Mouse (Mus musculus) forelimb bud, embryonic 11.5 days (tissue): Measurements from ENCODE around the gene Nek7.

Experiments
- DNase-seq: peaks from one replicate; pipeline ENCODE4 v3.0.0-alpha.2; 2012; ENCODE audit warnings: low read depth, low spot score

Nek7 gene

DNA sequence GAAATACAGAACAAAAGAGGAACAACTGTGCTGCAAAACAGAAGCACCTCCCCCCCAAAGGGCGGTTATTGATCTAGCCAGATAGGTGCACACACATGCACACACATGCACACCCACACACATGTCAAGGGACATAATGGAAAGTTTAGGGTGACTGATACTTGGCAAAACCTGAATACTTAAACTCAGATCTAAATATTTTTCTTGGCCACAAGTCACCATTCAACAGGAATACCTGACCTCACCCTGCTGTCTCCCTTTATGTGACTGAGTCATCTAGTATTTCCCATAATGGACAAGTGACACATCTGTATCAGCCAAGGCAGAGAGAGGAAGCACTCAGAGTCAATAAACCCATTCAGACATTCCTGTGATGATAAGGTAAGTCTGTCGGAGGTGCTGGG lies 48.9 kb downstream of the Nek7 start:
- DNase-seq: no peak

DNA sequence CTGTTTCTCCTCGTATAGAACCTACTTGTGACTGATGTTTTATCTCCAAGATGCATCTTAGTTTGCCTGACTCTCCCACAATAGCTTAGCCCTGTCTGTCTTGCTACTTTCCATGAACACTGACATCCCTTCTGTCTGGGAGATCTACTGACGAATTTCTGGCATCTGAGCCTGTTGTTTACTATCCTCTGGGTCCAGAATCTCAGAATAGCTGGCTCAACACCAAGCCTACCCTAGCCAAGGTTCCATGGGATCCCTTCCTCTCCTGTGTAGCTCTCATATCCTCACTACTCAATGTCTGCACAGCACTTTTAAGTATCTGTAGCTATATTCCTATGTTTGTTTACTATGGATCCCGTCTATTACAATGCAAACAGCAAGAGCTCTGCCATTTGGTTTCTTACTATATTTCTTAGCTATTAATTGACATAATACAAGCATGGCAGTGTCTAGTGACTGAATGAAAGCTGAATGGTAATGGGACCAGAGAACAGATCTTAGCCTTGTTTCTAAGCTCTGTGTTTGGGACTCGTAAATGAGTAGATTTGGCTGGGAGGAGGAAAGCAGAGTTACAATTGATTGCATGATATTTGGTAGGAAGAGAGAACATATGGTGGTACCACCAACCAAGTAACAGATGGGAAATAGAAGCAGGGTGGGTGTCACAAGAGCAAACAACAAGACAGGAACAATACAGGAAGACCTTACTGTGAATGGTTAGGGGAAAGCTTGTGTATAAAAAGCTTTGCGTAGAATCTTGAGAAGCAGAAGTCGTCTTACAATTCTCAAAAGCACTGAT lies 51.3 kb downstream of the Nek7 start:
- DNase-seq: no peak

DNA sequence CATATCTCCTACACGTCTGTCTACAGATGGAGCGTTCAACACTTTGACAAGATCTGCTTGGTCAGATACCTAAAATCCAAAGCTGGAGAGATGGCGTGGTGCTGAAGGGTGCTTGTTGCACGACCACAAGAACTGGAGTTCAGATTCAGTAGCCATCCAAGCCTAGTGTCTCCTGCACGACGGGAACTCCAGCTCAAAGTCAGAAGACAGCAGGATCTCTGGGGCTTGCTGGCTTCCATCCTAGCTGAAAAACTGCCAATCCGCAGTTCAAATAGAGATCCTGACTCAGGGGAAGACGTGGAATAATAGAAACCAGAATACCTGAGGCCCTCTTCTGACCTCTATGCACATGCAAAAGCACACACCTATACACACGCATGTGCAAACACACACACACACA lies 52.0 kb downstream of the Nek7 start:
- no peak for DNase-seq

DNA sequence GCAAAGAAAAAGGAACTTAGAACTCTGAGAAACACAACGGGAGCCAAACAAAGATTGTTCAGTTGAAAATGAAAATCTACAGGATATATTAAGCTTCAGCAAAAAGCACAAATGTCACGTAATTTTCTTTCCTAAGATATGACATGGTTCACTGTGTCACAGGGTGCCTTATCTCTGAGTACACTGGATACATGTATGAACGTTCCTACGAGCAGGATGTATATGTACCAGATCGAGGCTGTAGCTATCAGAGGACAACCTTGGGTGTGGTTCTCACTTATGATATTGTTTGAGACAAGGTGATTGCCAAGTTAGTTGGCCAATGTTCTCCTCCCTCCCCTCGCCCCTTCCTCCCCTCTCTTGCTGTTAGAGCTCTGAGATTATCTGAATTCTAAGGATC lies 55.3 kb downstream of the Nek7 start:
- DNase-seq: no peak

DNA sequence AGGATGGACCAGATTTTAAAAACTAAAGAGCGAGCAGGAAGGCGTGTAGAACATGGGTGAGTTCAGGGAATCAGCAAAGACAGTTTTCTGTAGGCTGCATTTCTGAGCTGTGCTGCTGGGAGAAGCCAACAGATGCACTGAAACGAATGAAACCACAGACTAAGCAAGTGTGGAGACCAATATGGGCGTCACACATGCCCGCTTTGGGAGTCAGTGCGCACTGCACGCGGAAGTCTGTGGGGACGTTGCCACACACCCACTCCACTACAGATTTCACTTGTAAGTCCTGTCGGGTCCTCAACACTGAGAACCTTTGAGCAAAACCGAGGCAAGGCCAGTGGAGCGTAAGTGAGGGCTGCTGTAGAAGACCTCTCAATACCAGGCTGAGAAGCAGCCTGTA lies 59.2 kb downstream of the Nek7 start:
- no peak for DNase-seq

DNA sequence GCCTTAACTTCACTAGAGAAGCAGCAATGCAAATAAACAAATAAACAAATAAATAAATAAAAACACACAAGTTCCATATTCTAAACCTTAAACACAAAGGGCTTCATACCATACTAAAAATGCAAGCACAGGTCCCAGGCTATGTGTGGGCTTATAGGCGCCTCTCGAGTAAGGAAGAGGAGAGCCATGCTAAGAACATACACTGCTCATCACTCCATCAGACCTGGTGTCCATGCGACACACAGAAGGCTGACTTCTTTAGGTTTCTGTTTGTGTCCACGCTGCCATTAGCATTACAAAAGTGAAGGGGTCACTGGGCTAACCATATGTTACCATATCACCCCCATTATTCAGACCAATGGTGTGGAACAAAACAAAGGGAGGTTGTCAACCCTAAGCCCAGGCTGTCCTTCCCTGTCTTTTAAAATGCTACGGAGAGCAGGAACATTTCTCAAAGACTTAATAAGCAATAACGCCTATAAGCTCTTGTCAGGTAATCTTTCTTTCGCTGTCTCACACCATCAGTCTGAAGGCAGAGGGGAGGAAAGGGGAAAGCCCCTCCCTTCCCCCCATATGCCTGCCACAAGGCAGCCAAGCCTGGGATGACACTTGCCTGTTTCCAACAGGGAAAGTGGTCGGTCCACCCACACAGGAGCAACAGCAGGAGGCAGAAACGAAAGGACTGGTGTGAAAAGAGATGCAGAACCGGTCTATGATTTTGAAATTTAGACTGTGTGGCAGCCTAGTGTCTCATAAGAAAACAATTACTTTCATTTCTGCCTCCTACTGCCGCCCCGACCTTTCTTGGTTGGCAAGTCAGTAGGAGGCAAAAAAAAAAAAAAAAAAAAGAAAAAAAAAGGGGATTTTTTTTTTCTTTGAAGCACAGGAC lies 60.5 kb downstream of the Nek7 start:
- no peak for DNase-seq

DNA sequence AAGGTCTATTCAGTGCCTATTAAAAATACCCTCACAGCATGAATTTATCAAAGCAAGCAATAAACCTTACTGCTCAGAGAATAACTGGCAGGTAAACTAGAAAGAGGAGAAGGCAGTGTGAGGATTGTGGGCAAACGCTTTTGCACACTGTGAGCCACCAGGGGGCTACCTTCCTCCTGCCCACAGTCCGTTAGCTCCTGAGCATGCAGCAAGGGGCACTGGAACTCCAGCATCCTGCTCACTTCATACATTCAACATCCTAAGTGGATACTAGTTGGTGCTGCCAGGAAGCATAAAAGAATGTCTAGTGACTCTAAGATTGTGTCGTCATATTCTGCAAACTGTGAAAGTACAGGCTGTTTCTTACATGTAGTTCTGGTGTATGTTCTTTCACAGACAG lies 61.6 kb downstream of the Nek7 start:
- DNase-seq: peak; percentile 9

DNA sequence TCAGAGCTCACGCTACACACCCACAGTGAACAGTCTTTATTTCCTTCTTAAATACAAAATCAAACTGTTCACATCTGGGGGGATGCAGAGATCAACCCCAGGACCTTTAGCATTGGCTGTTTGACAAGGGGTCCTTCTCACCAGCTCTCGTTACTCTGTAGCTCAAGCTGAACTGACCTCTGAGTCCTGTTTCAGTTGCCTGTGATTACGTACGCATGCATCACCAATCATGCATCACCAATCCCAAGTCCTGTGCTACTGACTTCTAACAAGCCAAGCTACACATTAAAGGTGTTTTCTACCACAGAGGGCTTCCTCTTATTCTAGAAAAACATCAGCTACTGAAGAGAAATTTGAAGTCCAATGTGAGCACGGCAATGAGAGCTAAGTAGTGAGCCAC lies 65.0 kb downstream of the Nek7 start:
- DNase-seq: no peak

DNA sequence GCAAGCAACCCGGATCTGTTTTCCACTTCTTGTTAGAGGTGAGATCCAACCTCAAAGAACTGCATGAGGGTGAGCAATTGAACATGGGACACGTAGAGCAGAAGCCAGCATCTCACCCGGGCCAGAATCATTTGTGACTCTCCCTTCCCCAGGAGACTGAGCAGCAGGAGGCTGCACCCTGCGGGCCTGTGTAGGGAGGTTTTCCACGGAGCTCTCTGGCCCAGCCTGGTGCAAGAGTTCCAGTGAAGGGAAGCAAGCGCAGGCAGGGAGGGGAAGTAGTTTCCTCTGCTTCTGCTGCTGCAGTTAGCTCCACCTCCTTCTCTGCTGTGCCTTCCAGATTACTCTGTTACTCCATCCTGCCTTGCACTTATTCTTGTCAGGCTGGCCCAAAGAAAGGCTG lies 69.8 kb downstream of the Nek7 start:
- DNase-seq: no peak

DNA sequence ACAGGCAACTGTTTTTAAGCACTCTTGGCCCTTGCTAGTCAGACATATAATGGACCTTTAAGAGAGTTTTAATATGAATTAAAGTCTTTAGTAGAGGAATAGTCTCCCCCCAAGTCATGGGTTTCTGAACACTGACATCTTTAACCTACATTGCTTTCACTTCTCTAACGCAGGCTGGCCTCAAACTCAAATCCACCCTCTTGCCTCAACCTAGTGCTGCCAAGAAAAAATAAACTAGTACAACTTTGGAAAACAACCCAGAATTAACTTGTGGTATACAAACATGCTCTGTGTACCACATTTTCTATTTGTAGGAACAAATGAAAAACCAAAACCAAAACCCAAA lies 77.8 kb downstream of the Nek7 start:
- DNase-seq: no peak

DNA sequence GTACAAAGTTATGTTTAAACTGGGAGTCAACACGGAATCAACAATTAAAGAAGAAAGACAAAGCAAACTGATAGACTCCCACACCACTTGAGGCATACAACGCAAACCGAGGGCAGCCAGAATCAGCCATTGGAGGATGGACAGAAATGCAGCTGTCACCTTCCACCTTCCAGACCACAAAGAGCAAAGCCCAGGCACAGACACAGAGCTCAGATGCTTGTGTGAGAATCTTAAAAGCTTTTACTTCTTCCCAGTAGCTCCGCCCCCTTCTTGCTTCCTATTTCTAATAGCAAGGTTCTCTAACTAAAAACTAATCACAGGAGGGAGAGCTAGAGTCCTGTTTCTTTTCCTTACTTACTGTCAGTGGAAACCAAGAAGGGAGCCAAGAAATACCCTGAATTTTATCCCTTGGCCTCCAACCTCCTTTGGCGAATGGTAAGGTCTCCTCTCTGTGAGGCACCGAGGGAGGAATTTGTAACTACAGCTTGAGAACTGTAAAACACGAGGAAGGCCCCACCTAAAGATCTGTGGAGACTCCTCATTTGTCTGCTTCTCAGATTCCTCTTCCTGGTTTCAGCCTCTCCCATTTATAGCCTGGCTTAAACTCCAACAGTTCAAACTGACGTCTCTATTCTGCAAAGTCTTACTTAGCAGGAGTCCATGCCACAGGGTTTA lies 78.3 kb downstream of the Nek7 start:
- DNase-seq: no peak

DNA sequence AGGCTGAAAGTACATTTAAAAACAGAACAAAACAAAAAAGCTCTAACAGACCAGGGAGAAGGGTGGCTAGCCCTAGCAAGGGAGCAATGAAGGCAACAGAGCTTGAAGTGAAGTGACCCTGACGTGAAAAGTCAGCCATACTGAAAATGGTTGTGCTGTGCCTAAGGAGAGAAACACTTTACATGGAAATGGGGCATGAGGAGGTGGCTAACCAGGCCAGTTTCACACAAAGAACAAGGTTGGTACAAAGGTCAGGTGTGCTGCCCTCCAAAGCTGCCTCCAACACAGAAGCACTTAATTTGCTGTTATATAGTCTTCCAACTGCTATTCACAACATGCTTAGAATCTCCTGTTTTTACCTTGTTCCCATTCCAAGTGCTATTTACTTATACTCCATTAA lies 80.2 kb downstream of the Nek7 start:
- DNase-seq: no peak

DNA sequence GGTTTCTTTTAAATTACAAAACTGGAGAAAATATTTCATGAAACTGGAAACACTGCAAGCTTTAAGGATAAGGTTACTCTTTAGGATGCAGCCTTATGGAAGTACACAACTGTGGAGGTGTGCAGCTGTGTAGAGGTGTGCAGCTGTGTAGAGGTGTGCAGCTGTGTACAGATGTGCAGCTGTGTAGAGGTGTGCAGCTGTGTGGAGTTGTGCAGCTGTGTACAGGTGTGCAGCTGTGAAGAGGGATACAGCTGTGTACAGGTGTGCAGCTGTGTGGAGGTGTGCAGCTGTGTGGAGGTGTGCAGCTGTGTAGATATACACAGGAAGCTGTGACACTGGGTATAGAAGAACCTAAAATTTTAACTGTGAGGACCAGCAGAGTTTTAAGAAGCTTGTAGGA lies 81.7 kb downstream of the Nek7 start:
- no peak for DNase-seq

DNA sequence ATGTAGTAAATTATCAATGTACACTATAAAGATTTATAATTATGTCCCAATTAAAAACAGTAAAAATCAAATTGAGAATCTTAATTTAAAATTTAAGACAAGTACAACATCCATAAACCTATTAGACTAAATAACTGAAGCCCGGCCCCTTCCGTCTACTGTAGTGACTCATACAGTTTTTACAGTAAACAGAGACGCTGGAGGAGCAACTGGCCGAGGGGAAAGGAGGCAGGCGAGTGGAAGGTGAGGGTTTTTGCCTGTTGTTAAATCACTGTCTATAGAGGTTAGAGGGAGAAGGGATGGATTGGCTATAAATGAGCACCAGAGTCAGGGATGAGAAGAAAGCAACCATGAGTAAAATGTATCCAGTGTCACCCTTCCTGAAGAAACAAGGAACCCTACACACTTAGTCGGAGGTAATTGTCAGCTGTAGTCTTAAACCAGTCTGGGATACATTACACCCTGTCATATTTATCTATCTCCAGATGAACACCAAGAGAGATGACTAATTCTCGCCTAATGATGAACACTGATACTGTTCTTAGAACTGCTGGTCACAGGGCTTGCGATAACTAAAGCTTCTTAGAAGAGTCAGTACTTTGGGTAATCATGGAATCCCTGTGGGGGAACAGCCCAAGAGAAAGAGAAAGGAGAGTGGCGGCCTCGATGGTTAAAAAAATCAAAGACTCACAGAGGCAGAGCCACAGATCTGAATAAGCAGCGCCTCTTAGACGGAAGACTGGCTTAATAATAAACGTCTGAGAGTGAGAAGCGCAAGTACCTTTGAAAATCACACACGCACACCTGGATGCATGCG lies 84.0 kb downstream of the Nek7 start:
- no peak for DNase-seq

DNA sequence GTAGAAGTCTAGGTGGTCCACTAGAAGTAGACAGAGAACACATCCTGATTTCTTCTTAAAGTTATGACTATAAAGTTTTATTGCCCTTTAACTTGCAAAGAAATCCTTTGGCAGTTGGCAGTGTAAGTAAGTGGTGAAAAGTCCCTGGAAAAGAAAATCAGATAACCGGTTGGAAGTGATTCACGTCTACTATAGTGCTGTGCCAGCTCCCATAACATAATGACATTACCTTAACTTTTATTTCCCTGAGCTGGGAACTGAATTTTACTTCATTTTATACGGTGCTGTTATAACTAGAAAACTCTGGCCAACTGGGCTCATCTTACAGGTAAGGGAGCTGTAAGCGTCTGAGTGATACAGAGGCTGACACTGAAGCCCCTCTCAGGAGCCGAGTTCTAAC lies 89.3 kb downstream of the Nek7 start:
- DNase-seq: no peak

DNA sequence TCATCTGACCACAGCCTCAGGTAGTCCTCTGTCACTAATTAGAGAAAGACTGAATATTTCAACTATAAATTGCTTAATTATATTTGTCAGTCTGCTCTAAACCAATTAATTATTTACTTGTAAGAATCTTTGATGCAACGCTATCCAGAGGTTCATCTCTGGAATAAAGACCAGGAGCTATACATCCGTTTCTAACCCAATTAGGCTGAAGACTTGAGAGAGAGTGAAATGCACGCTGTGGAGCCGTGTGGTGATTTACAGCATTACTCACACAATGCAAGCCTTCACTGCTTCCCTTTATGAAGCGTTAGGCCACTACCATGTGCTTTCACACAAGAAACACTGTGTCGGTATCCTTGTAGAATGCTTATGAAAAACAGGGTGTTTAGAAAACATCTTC lies 96.0 kb downstream of the Nek7 start:
- peak; percentile 56 for DNase-seq

DNA sequence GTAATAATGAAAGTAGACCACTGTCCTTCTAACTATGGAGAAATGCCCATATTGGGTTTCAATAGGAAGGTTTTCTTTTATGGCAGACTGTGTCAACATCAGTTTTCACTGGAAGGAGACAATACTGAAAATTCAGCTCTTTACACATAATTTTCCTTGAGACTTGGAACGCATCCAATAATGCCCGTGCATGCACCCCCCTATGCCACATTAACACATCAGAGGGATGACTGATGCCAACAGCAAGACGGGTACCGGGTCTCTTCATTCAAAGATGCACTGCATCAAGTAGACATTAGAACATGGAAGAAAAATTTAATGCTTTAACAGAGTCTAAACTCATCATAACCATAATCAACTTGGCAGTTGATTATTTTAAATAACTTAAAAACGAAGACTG lies 101.7 kb downstream of the Nek7 start:
- DNase-seq: no peak

DNA sequence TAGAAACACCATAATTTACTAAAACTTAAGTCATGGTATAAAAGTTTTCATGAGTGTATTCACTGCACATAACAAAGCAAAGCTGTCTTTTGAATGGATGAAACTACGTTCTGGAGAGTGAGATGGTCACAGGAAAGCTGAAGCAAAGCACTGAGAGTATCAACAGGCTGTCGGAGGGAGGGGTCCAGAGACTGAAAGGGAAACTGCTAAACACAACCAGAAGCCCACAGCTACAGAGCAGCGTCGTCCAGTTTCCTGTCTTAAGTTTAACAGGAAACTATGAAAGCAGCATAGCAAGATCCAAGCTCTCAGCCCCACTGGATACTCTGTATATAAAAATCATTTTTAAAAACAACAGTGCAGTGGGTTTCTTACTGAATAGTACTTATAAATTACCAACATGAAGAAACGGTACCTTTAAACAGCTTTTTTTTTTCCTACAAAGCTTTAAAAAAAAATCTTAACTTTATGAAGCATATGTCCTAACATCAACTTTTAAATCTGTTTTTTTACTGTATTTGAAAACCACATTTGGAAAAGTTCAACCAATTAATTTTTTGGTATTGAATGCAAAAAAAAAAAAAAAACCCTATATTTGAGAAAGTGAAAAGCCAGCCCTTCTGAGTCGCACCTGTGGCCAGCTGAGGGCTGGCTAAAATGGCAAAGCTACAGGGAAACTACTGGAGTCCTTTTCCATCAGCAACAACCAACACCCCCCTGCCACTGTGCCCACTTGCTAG lies 102.4 kb downstream of the Nek7 start:
- DNase-seq: no peak

DNA sequence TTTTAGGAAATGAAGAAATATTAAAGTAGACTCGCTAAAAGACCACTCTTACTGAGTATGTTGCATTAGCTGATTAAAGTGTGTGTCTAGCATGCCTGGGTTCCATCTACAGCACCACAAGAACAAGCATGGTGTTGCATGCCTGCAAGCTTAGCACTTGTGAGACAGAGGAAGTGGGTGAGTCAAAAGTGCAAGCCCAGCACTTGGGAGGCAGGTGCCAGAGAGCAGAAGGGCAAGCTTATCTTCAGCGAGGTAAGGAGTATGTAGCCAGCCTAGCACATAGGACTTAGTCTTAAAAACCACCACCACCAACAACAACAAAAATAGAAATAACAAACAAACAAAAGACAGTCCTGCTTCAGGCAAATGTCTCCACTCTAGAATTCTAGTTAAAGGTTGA lies 103.0 kb downstream of the Nek7 start:
- no peak for DNase-seq

DNA sequence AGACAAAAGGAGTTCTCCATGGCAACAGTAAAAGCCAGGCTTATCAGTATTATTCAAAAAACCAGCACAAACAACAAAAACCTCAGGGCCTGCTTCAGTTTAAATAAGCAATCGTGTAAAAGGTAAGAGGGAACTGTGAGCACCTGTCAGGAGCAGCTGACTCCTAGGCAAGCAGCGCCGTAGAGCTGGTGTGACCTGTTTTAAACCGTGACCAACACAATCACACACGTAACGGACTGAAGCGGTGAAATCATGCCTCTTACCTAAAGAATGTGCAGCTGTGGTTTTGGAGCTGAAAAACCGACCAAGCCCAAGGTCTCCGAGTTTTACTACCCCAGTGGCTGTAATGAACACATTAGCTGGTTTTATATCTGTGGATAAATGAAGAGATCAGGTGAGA lies 104.6 kb downstream of the Nek7 start:
- peak; percentile 38 for DNase-seq

DNA sequence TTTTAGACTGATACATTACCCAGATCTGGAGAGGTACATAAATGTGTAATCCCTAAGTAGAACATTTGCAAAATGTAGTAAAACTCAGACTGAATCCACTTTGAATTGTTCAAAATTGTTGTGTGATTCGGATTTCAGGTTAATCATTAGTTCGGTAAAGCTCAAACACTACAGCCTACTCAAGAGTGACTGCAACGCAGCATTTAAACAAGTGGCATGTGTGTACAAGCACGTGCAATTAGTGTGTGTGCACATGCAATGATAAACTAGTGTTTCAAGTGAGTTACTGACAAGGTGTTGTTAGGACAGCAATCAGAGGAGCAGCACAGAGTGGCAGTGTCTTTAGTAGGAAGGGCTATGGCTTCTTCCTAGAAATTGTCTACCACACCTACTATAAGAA lies 106.0 kb downstream of the Nek7 start:
- no peak for DNase-seq
